Mouse (Mus musculus) G1E (cell line): ENCODE measurements at regions not wholly inside any gene's neighbourhood (a gene's known extent, or its start where the extent isn't known, plus 50 kb on each side); places are given as distances from the start of the nearest gene placed in this dataset.

Source experiments
- ATAC-seq: 2 replicates; pipeline ENCODE4 v1.8.0; 2016; ENCODE audit warnings: mild to moderate bottlenecking; ENCODE audit not compliant: insufficient number of reproducible peaks, poor library complexity, low FRiP score, severe bottlenecking; ENCODE audit errors: extremely low read depth
- DNase-seq: peaks from one replicate; pipeline ENCODE4 v3.0.0; 2012; ENCODE audit warnings: low spot score
- H3K27me3 ChIP-seq: 2 replicates; pipeline ENCODE4 v1.6.1; 2012; ENCODE audit warnings: mild to moderate bottlenecking, low read length, inconsistent platforms; ENCODE audit not compliant: insufficient read depth
- H3K36me3 ChIP-seq: replicated peaks from 2 replicates; pipeline ENCODE3; 2012; ENCODE audit warnings: mild to moderate bottlenecking, inconsistent platforms
- H3K4me1 ChIP-seq: 2 replicates; pipeline ENCODE4 v1.6.1; 2012; ENCODE audit warnings: low read depth, low read length, inconsistent platforms, mixed read lengths; ENCODE audit not compliant: insufficient read depth
- H3K4me3 ChIP-seq: 2 replicates; pipeline ENCODE4 v1.5.1; 2012; ENCODE audit warnings: low read depth, mild to moderate bottlenecking, inconsistent platforms, low read length, moderate library complexity, mixed read lengths
- H3K9me3 ChIP-seq: replicated peaks from 2 replicates; pipeline ENCODE4 v1.6.1; 2012; ENCODE audit warnings: inconsistent platforms
- CTCF ChIP-seq: IDR thresholded peaks from 2 replicates; pipeline ENCODE4 v1.5.1; 2012; ENCODE audit warnings: low read depth, low read length, inconsistent platforms, mixed read lengths
- GATA1 ChIP-seq: IDR thresholded peaks from 2 replicates; pipeline ENCODE4 v1.6.1; 2012; ENCODE audit warnings: borderline replicate concordance, low read length, inconsistent platforms, mixed read lengths
- GATA2 ChIP-seq: IDR thresholded peaks from 2 replicates; pipeline ENCODE4 v1.6.1; 2012; ENCODE audit warnings: low read depth, low read length, inconsistent platforms, borderline replicate concordance
- POLR2AphosphoS5 ChIP-seq: IDR thresholded peaks from 2 replicates; pipeline ENCODE4 v1.6.1; 2012; ENCODE audit warnings: low read depth, low read length, inconsistent platforms; ENCODE audit not compliant: insufficient replicate concordance
- TAL1 ChIP-seq: conservative IDR thresholded peaks from 2 replicates; pipeline ENCODE4 v1.6.1; 2012; ENCODE audit warnings: low read depth, low read length, inconsistent platforms, mixed read lengths

DNA sequence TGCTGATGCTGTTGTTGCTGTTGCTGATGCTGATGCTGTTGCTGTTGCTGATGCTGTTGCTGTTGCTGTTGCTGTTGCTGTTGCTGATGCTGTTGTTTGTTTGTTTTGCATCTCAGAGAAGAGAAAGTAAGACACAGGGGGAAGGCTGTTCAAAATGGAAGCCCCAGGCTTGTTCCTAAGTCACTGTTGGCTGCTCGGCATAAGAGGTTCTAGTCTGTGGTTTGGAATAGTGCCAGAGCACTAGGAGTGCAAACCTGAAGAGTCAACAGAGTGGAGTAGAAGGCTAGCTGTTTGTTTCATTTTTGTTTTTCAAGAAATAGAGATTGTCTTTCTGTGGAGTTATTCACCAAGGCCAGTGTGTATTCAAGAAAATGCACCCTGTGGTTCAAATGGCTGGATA is 75.1 kb upstream of the Nkx2-2 start:
- DNase-seq: no peak

GRCm38 (mm10) chr2:147267901-147268300 is 73.9 kb upstream of the Nkx2-2 start:
- H3K9me3 ChIP-seq: peaks cover 46% of the 10 kb centered on the region
- TF ChIP-seq GATA2 (no peak), CTCF (no peak), GATA1 (no peak), TAL1 (no peak), POLR2AphosphoS5 (no peak)
- ATAC-seq (no peak), DNase-seq (no peak)
- H3K4me3 ChIP-seq: no peak overlapping the region
- H3K36me3 ChIP-seq: no peaks in the 10 kb centered on the region
- no peaks in the 10 kb centered on the region for H3K4me1 ChIP-seq
- no peaks in the 10 kb centered on the region for H3K27me3 ChIP-seq

More for the DNA sequence above, 75.1 kb upstream of the Nkx2-2 start:
- no peak for TF ChIP-seq CTCF
- no peak for TF ChIP-seq GATA1
- TF ChIP-seq TAL1: no peak
- TF ChIP-seq GATA2: no peak
- TF ChIP-seq POLR2AphosphoS5: no peak
- Histone ChIP-seq H3K9me3 (peaks cover 42% of the 10 kb centered on the region), H3K4me3 (no peak overlapping the region), H3K36me3 (no peaks in the 10 kb centered on the region), H3K27me3 (no peaks in the 10 kb centered on the region), H3K4me1 (no peaks in the 10 kb centered on the region)
- no peak for ATAC-seq

- ATAC-seq (no peak), DNase-seq (no peak)
- TF ChIP-seq POLR2AphosphoS5 (no peak), CTCF (no peak), TAL1 (no peak), GATA1 (no peak), GATA2 (no peak)
- Histone ChIP-seq H3K36me3 (no peaks in the 10 kb centered on the region), H3K27me3 (no peaks in the 10 kb centered on the region), H3K9me3 (peaks cover 48% of the 10 kb centered on the region), H3K4me1 (no peaks in the 10 kb centered on the region), H3K4me3 (no peak overlapping the region)
Measured at GRCm38 (mm10) chr2:147267257-147267656, 73.2 kb upstream of the Nkx2-2 start.

DNA sequence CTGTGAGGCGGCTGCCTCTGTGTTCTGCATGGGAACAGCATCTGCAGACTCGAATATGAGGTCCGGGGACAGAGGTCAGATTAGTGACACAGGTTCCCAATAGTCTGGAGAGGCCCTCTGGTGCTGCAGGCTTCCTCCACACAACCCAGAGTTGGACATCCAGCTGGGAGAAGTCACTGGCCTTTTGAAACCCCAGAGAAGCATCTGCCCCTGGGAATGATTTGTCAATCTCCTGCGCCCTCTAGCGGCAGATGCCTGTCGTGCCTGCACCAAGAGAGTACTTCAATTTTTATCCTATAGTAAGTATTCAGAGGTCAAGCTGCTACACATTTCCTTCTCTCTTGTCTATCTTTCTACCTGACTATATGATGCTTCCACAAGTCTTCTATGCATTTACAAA is 62.7 kb upstream of the Nkx2-2 start:
- Histone ChIP-seq H3K4me3 (no peak overlapping the region), H3K4me1 (no peaks in the 10 kb centered on the region), H3K27me3 (no peaks in the 10 kb centered on the region), H3K9me3 (peaks cover 41% of the 10 kb centered on the region), H3K36me3 (no peaks in the 10 kb centered on the region)
- TF ChIP-seq GATA2 (no peak), TAL1 (no peak), POLR2AphosphoS5 (no peak), GATA1 (no peak), CTCF (no peak)
- DNase-seq (no peak), ATAC-seq (no peak)

GRCm38 (mm10) chr2:147254944-147255343 is 60.9 kb upstream of the Nkx2-2 start:
- Histone ChIP-seq H3K9me3 (peaks cover 40% of the 10 kb centered on the region), H3K4me3 (no peak overlapping the region), H3K4me1 (no peaks in the 10 kb centered on the region), H3K36me3 (no peaks in the 10 kb centered on the region), H3K27me3 (no peaks in the 10 kb centered on the region)
- ATAC-seq: no peak
- no peak for DNase-seq
- no peak for TF ChIP-seq GATA1
- TF ChIP-seq POLR2AphosphoS5: no peak
- TF ChIP-seq CTCF: no peak
- TF ChIP-seq TAL1: no peak
- TF ChIP-seq GATA2: no peak

DNA sequence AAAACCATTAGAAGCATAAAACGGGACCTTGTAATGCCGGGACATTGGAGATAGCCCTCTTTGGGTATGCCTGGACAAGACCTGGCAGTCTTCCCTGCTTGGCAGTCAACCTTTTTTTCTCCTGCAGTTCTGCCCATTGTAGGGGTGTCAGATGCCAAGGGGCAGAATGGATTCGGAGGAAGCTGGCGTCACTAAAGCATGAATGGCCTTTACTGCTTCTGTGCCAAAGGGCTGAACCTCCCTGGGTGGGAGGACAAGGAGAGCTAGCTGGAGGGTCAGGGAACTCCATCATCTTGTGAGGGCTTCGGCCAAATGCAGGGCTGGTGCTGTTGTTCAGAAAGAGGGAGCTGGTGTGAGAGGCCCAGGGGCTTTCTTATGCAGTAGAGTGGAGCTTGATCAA is 60.1 kb upstream of the Nkx2-2 start:
- no peaks in the 10 kb centered on the region for H3K36me3 ChIP-seq
- TF ChIP-seq GATA2 (no peak), GATA1 (no peak), TAL1 (no peak), CTCF (no peak)
- H3K9me3 ChIP-seq: peaks cover 38% of the 10 kb centered on the region
- DNase-seq (no peak), ATAC-seq (no peak)
- H3K4me1 ChIP-seq: no peaks in the 10 kb centered on the region
- no peak overlapping the region for H3K4me3 ChIP-seq
- no peaks in the 10 kb centered on the region for H3K27me3 ChIP-seq

GRCm38 (mm10) chr2:147247981-147248514 is 54.0 kb upstream of the Nkx2-2 start:
- H3K27me3 ChIP-seq: no peaks in the 10 kb centered on the region
- no peaks in the 10 kb centered on the region for H3K36me3 ChIP-seq
- TF ChIP-seq TAL1 (no peak), GATA1 (no peak), POLR2AphosphoS5 (no peak), CTCF (no peak), GATA2 (no peak)
- no peaks in the 10 kb centered on the region for H3K4me1 ChIP-seq
- H3K4me3 ChIP-seq: no peak overlapping the region
- DNase-seq (no peak), ATAC-seq (no peak)
- H3K9me3 ChIP-seq: peaks cover 50% of the 10 kb centered on the region
